Mouse (Mus musculus): ENCODE data around the gene Tmem51. TPM values are rescaled to one million over a fixed set of nuclear protein-coding genes. Genes with fewer than 3 reads are reported as not detected.

Gene Tmem51
- total RNA-seq, 2 experiments from 2014 or later = 6.9 to 7.5 TPM

- no peak for DNase-seq (ENCODE audit: low spot score in 2 of 2)
- intact Hi-C loops (cut with DNase I) = no loop called here
Measured at GRCm38 (mm10) chr4:141993347-141994061, 90.6 kb downstream of the Tmem51 start.

- intact Hi-C loops (cut with DNase I) = no loop called here
- DNase-seq (ENCODE audit: low spot score in 2 of 2) = no peak
Measured at GRCm38 (mm10) chr4:141992530-141993204, 91.4 kb downstream of the Tmem51 start.

- no peak for DNase-seq (ENCODE audit: low spot score in 2 of 2)
- intact Hi-C loops (cut with DNase I) = no loop called here
Measured at GRCm38 (mm10) chr4:141988178-141988577, 95.9 kb downstream of the Tmem51 start.

GRCm38 (mm10) chr4:141983689-141984088 is 100.4 kb downstream of the Tmem51 start:
- intact Hi-C loops (cut with DNase I) = no loop called here
- DNase-seq (ENCODE audit: low spot score in 2 of 2) = peak; percentile 48 to 54

- intact Hi-C loops (cut with DNase I) = no loop called here
- no peak for DNase-seq (ENCODE audit: low spot score in 2 of 2)
Measured at GRCm38 (mm10) chr4:141981475-141981874, 102.6 kb downstream of the Tmem51 start.

Other genes with a start within 250 kb of the Tmem51 start
- not detected for gene Ctrc, start 237.9 kb downstream of the Tmem51 start, total RNA-seq (2021)
- 100 to 1,000 TPM; 103 to 119 TPM for gene Efhd2, start 209.4 kb downstream of the Tmem51 start, total RNA-seq (2021)
- 1 to 10 TPM; 2.7 to 2.9 TPM for gene Fhad1, start 69.2 kb downstream of the Tmem51 start, total RNA-seq (2021)
- gene Kazn, start 155.1 kb upstream of the Tmem51 start, total RNA-seq (2021) = 10 to 100 TPM; 77.5 to 81.5 TPM